Mouse (Mus musculus): Measurements from ENCODE around the gene Ss18l2. TPM values are rescaled to one million over a fixed set of nuclear protein-coding genes. Genes with fewer than 3 reads are reported as not detected.

Gene Ss18l2
- polyA plus RNA-seq, 1 experiment from 2014 or later: 146 TPM

GRCm38 (mm10) chr9:121677476-121677875 is 32.7 kb upstream of the Ss18l2 start:
- no peak for ATAC-seq
- H3K4me2 ChIP-seq (replicated peaks): no peak overlapping the region
- H3K27me3 ChIP-seq: no peaks in the 10 kb centered on the region
- H3K4me3 ChIP-seq (replicated peaks): no peak overlapping the region
- no peaks in the 10 kb centered on the region for H3K9me3 ChIP-seq
- no peak overlapping the region for H3K27ac ChIP-seq
- no peak overlapping the region for H3K9ac ChIP-seq (replicated peaks)
- peaks cover 14% of the 10 kb centered on the region for H3K36me3 ChIP-seq
- 0 out of 2 replicates have a peak, but pooled peaks cover 5% of the 10 kb centered on the region for H3K4me1 ChIP-seq (replicated peaks)
- WGBS: 76% methylated on average over 8 of the region's 8 CpGs

GRCm38 (mm10) chr9:121679549-121679948 is 30.6 kb upstream of the Ss18l2 start:
- WGBS: 24% methylated on average over 6 of the region's 6 CpGs
- H3K4me2 ChIP-seq (replicated peaks): no peak overlapping the region
- H3K27me3 ChIP-seq: no peaks in the 10 kb centered on the region
- peaks cover 34% of the 10 kb centered on the region for H3K36me3 ChIP-seq
- H3K9me3 ChIP-seq: no peaks in the 10 kb centered on the region
- no peak overlapping the region for H3K4me3 ChIP-seq (replicated peaks)
- H3K9ac ChIP-seq (replicated peaks): no peak overlapping the region
- no peak overlapping the region for H3K27ac ChIP-seq
- H3K4me1 ChIP-seq (replicated peaks): 0 out of 2 replicates have a peak, but pooled peaks cover 5% of the 10 kb centered on the region
- peak; percentile 84 for ATAC-seq

DNA sequence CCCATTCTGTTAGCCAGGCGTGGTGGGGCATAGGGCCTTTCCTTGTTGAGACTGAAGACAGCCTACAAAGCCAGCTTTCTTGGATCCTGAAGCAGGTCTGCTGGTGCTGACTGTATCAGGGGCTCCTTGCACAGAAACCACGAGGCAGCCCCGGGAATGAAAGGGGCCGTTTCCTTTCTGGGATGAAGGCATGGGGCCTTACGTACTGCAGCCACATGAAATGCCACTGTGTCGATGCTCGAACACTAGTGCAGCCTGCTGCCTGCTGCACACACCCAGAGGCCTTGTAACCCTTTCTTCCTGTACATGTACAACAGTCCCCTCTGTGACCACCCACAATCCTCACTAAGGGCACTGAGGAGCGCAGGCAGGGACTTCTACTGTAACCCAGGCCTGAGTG is 28.9 kb upstream of the Ss18l2 start:
- Histone ChIP-seq H3K4me1 (replicated peaks) (0 out of 2 replicates have a peak, but pooled peaks cover 5% of the 10 kb centered on the region), H3K4me2 (replicated peaks) (no peak overlapping the region), H3K27ac (no peak overlapping the region), H3K9ac (replicated peaks) (no peak overlapping the region), H3K9me3 (no peaks in the 10 kb centered on the region), H3K4me3 (replicated peaks) (no peak overlapping the region), H3K27me3 (no peaks in the 10 kb centered on the region), H3K36me3 (peaks cover 49% of the 10 kb centered on the region)
- no peak for ATAC-seq
- WGBS: 86% methylated on average over 8 of the region's 8 CpGs

GRCm38 (mm10) chr9:121682037-121682680 is 28.0 kb upstream of the Ss18l2 start:
- peaks cover 55% of the 10 kb centered on the region for H3K36me3 ChIP-seq
- H3K27ac ChIP-seq: no peak overlapping the region
- H3K27me3 ChIP-seq: no peaks in the 10 kb centered on the region
- H3K4me2 ChIP-seq (replicated peaks): no peak overlapping the region
- no peak overlapping the region for H3K4me3 ChIP-seq (replicated peaks)
- ATAC-seq: no peak
- H3K4me1 ChIP-seq (replicated peaks): 0 out of 2 replicates have a peak, but pooled peaks cover 5% of the 10 kb centered on the region
- no peaks in the 10 kb centered on the region for H3K9me3 ChIP-seq
- 0 out of 2 replicates have a peak overlapping the region, but pooled peaks have one; percentile 14 for H3K9ac ChIP-seq (replicated peaks)
- 82% methylated on average over 18 of the region's 18 CpGs for WGBS

GRCm38 (mm10) chr9:121684702-121685101 is 25.4 kb upstream of the Ss18l2 start:
- Histone ChIP-seq H3K36me3 (peaks cover 77% of the 10 kb centered on the region), H3K27ac (no peak overlapping the region), H3K4me3 (replicated peaks) (no peak overlapping the region), H3K9me3 (no peaks in the 10 kb centered on the region), H3K4me1 (replicated peaks) (peaks cover 13% of the 10 kb centered on the region), H3K9ac (replicated peaks) (no peak overlapping the region), H3K27me3 (no peaks in the 10 kb centered on the region), H3K4me2 (replicated peaks) (no peak overlapping the region)
- no peak for ATAC-seq
- 82% methylated on average over 7 of the region's 7 CpGs for WGBS

DNA sequence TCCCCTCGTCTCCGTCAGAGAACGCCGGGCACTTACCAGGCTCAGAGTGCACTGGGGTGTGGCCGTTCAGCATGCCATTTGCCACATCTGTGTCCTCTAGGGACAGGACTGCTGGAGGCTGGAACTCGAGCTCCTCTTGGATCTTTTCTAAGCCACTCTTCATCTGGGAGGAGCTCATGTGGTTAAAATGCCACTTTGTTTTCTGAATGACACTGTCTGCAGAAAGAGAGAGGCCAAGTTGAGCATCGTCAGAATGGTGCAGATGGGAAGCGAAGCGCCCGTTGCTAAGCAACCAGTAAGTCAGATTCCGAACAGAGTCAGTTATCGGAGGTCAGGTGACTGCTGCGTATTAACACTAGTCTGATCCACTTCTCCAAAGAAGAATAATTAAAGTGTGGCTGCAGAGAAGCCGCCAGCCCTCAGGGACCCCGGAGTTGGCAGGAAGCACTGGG is 19.9 kb upstream of the Ss18l2 start:
- Histone ChIP-seq H3K27ac (peak overlapping the region; percentile 88), H3K4me2 (replicated peaks) (peak overlapping the region; percentile 48), H3K36me3 (peaks cover 68% of the 10 kb centered on the region), H3K4me1 (replicated peaks) (peaks cover 29% of the 10 kb centered on the region), H3K4me3 (replicated peaks) (peak overlapping the region; percentile 8; the same call in 1 of the 2 replicates), H3K9me3 (no peaks in the 10 kb centered on the region), H3K27me3 (no peaks in the 10 kb centered on the region), H3K9ac (replicated peaks) (peak overlapping the region; percentile 24; the same call in 1 of the 2 replicates)
- ATAC-seq: peak; percentile 93
- WGBS: 28% methylated on average over 15 of the region's 15 CpGs

DNA sequence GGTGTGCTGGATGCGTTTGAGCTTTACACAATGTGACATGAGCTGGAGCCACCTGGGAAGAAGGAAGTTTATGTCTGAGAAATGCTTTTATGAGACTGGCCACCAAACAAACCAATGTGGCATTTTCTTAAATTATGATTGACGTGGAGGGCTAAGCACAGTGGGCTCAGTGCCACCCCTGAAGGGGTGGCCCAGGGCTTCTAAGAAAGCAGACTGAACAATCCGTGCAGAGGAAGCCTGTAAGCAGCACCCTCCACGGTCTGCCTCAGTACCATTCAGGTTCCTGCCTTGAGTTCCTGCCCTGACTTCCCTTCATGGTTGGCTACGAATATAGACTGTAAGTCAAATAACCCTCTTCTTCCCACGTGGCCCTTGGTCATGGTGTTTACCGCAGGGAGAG is 19.4 kb upstream of the Ss18l2 start:
- WGBS: 74% methylated on average over 7 of the region's 7 CpGs
- H3K27ac ChIP-seq: peak overlapping the region; percentile 88
- peak; percentile 70 for ATAC-seq
- 0 out of 2 replicates have a peak overlapping the region, but pooled peaks have one; percentile 0 for H3K9ac ChIP-seq (replicated peaks)
- no peak overlapping the region for H3K4me3 ChIP-seq (replicated peaks)
- peaks cover 68% of the 10 kb centered on the region for H3K36me3 ChIP-seq
- H3K4me2 ChIP-seq (replicated peaks): peak overlapping the region; percentile 48
- peaks cover 29% of the 10 kb centered on the region for H3K4me1 ChIP-seq (replicated peaks)
- no peaks in the 10 kb centered on the region for H3K27me3 ChIP-seq
- H3K9me3 ChIP-seq: no peaks in the 10 kb centered on the region

DNA sequence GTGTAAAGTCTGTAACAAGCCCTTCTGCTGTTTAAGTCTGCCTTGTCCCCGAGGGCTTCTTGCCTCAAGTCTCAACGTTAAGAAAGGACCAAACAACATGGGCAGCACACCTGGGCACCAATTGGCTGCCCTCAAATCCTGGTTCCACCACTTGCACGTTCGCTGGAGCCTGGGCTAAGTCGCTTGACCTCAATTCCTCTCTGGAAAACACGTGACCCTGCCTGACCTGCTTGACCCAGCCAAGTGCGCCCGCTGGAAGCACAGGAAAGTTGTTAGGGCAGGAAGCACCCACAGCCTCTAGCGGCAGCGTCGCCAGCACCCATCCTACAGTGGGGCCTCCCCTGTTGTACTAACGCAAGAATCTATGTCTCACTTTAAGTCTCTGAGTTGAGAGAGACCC is 15.4 kb upstream of the Ss18l2 start:
- Histone ChIP-seq H3K27ac (no peak overlapping the region), H3K4me1 (replicated peaks) (peaks cover 20% of the 10 kb centered on the region), H3K27me3 (no peaks in the 10 kb centered on the region), H3K9ac (replicated peaks) (no peak overlapping the region), H3K9me3 (no peaks in the 10 kb centered on the region; the same call in 1 of the 2 replicates), H3K4me2 (replicated peaks) (no peak overlapping the region), H3K4me3 (replicated peaks) (no peak overlapping the region), H3K36me3 (peaks cover 64% of the 10 kb centered on the region)
- no peak for ATAC-seq
- WGBS: 84% methylated on average over 12 of the region's 12 CpGs

GRCm38 (mm10) chr9:121696626-121697025 is 13.5 kb upstream of the Ss18l2 start:
- Histone ChIP-seq H3K4me1 (replicated peaks) (peaks cover 1% of the 10 kb centered on the region), H3K27me3 (no peaks in the 10 kb centered on the region), H3K9me3 (no peaks in the 10 kb centered on the region; the same call in 1 of the 2 replicates), H3K4me3 (replicated peaks) (no peak overlapping the region), H3K36me3 (peaks cover 70% of the 10 kb centered on the region), H3K4me2 (replicated peaks) (no peak overlapping the region), H3K9ac (replicated peaks) (no peak overlapping the region), H3K27ac (no peak overlapping the region)
- no peak for ATAC-seq
- 93% methylated on average over 9 of the region's 9 CpGs for WGBS

- ATAC-seq: peak; percentile 70
Measured at GRCm38 (mm10) chr9:121697150-121698049, 12.7 kb upstream of the Ss18l2 start.

DNA sequence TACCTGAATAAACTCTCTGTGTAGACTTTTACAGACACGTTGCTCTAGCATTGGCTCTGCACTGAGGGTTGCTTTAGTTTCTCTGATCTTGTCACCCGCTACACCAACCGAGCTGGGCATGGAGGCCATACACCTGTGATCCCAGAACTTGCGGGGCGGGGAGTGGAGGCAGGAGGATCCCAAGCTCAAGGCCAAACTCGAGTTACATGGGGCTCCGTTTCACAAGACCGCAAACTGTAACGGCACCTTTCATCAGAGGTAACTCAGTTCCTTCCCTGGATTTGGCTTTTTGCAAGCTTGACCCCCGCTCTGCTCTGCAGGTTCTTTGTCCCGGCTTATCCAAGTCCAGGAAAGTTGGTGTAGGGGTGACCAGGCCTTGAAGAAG is 5.9 kb upstream of the Ss18l2 start:
- Histone ChIP-seq H3K4me3 (replicated peaks) (peak overlapping the region; percentile 83), H3K27me3 (no peaks in the 10 kb centered on the region; the same call in 1 of the 2 replicates), H3K4me2 (replicated peaks) (peak overlapping the region; percentile 95), H3K36me3 (peaks cover 13% of the 10 kb centered on the region), H3K27ac (peak overlapping the region; percentile 81; the same call in 1 of the 2 replicates), H3K9ac (replicated peaks) (peak overlapping the region; percentile 86), H3K9me3 (no peaks in the 10 kb centered on the region), H3K4me1 (replicated peaks) (peaks cover 32% of the 10 kb centered on the region)
- 0 out of 2 replicates have a peak, but pooled peaks have one; percentile 1 for ATAC-seq
- 37% methylated on average over 11 of the region's 11 CpGs for WGBS

More at GRCm38 (mm10) chr9:121697150-121698049, 12.7 kb upstream of the Ss18l2 start:
- peaks cover 2% of the 10 kb centered on the region for H3K4me1 ChIP-seq (replicated peaks)
- no peaks in the 10 kb centered on the region for H3K27me3 ChIP-seq
- WGBS: 96% methylated on average over 1 of the region's 1 CpGs
- no peak overlapping the region for H3K27ac ChIP-seq
- no peak overlapping the region for H3K4me2 ChIP-seq (replicated peaks)
- H3K36me3 ChIP-seq: peaks cover 65% of the 10 kb centered on the region
- H3K9ac ChIP-seq (replicated peaks): no peak overlapping the region
- no peaks in the 10 kb centered on the region; the same call in 1 of the 2 replicates for H3K9me3 ChIP-seq
- H3K4me3 ChIP-seq (replicated peaks): no peak overlapping the region
